8 mouse cellular contexts compared by ENCODE assay signal in genomic region chr10:60304854-60305628, GRCm38 (mm10). TPM values are rescaled to one million over a fixed set of nuclear protein-coding genes. Genes with fewer than 3 reads are reported as not detected.
DNase-seq lines count a peak whose midpoint lies in the region; ATAC-seq and TF ChIP-seq lines count a peak whose summit lies in the region.

No protein-coding gene starts in this region.

- WGBS in limb, embryonic 13.5 days = 64% methylated on average over 15 of the region's 15 CpGs
- WGBS in midbrain, embryonic 16.5 days = 64% methylated on average over 15 of the region's 15 CpGs
- 68% methylated on average over 15 of the region's 15 CpGs for WGBS in spleen, adult 2 months

- no peak overlapping the region for H3K4me2 ChIP-seq in limb, embryonic 13.5 days (replicated peaks)
- no peak overlapping the region for H3K4me2 ChIP-seq in midbrain, embryonic 16.5 days (ENCODE audit: low read length)

- H3K4me3 ChIP-seq in cortical plate, adult 2 months (ENCODE audit: insufficient read depth, low read length) = no peak overlapping the region
- no peak overlapping the region for H3K4me3 ChIP-seq in limb, embryonic 13.5 days
- H3K4me3 ChIP-seq in midbrain, embryonic 16.5 days (ENCODE audit: low read depth, low read length) = no peak overlapping the region
- H3K4me3 ChIP-seq in spleen, adult 2 months (ENCODE audit: extremely low read depth, insufficient read depth, insufficient read length) = no peak overlapping the region

- H3K27me3 ChIP-seq in limb, embryonic 13.5 days = no peaks in the 10 kb centered on the region
- H3K27me3 ChIP-seq in midbrain, embryonic 16.5 days (ENCODE audit: control insufficient read depth, insufficient read depth, low read depth, low read length) = no peaks in the 10 kb centered on the region
- H3K27me3 ChIP-seq in spleen, adult 2 months (ENCODE audit: control insufficient read depth, insufficient read depth, low read length) = no peaks in the 10 kb centered on the region

- peak; percentile 88 for TF ChIP-seq CTCF in cortical plate, adult 2 months (IDR thresholded peaks at IDR 0.05; ENCODE audit: extremely low read depth, insufficient read depth, low read length)
- TF ChIP-seq CTCF in spleen, adult 2 months (IDR thresholded peaks at IDR 0.05; ENCODE audit: extremely low read depth, insufficient read depth, insufficient read length, insufficient replicate concordance) = peak; percentile 77; the same call in 1 of the 2 replicates

- peaks cover 36% of the 10 kb centered on the region for H3K36me3 ChIP-seq in limb, embryonic 13.5 days
- H3K36me3 ChIP-seq in midbrain, embryonic 16.5 days (ENCODE audit: control insufficient read depth, insufficient read depth, low read length) = peaks cover 15% of the 10 kb centered on the region
- peaks cover 26% of the 10 kb centered on the region for H3K36me3 ChIP-seq in spleen, adult 2 months (ENCODE audit: control insufficient read depth, insufficient read depth, low read length)

- ATAC-seq in inflammation-experienced regulatory T-cells, adult 6 months = peak; percentile 77
- ATAC-seq in limb, embryonic 13.5 days (ENCODE audit: low FRiP score, low read depth) = peak; percentile 83
- ATAC-seq in midbrain, embryonic 16.5 days = peak; percentile 84

- H3K27ac ChIP-seq in cortical plate, adult 2 months (ENCODE audit: insufficient read depth, low read length) = no peak overlapping the region
- no peak overlapping the region for H3K27ac ChIP-seq in limb, embryonic 13.5 days
- no peak overlapping the region for H3K27ac ChIP-seq in midbrain, embryonic 16.5 days (ENCODE audit: low read length)
- no peak overlapping the region for H3K27ac ChIP-seq in spleen, adult 2 months (ENCODE audit: insufficient read depth, low read length)

- no peak for TF ChIP-seq POLR2A in cortical plate, adult 2 months (IDR thresholded peaks at IDR 0.05; ENCODE audit: extremely low read depth, insufficient read depth, low read length)
- no peak for TF ChIP-seq POLR2A in spleen, adult 2 months (IDR thresholded peaks at IDR 0.05; ENCODE audit: low read depth, low read length)

- no peaks in the 10 kb centered on the region for H3K9me3 ChIP-seq in limb, embryonic 13.5 days
- H3K9me3 ChIP-seq in midbrain, embryonic 16.5 days (replicated peaks; ENCODE audit: control insufficient read depth, low read length, poor library complexity, severe bottlenecking) = no peaks in the 10 kb centered on the region

- no peak overlapping the region for H3K9ac ChIP-seq in limb, embryonic 13.5 days
- H3K9ac ChIP-seq in midbrain, embryonic 16.5 days (ENCODE audit: low read depth, low read length) = no peak overlapping the region

- no peaks in the 10 kb centered on the region for H3K4me1 ChIP-seq in cortical plate, adult 2 months (ENCODE audit: control insufficient read depth, insufficient read depth, low read length)
- H3K4me1 ChIP-seq in limb, embryonic 13.5 days = no peaks in the 10 kb centered on the region
- no peaks in the 10 kb centered on the region for H3K4me1 ChIP-seq in midbrain, embryonic 16.5 days (ENCODE audit: control insufficient read depth, insufficient read depth, low read length)
- no peaks in the 10 kb centered on the region for H3K4me1 ChIP-seq in spleen, adult 2 months (ENCODE audit: control insufficient read depth, insufficient read depth, insufficient read length)

- intact Hi-C loops in gastrocnemius, postnatal 14 days (cut with DNase I; ENCODE audit: low total_unique reads) = loop anchor here (5.0 to 10.0 kb wide), 2 partner anchors 392 to 450 kb away; partner anchors contain the start of genes Cdh23 and Slc29a3

- DNase-seq in urinary bladder, postnatal 25 days (ENCODE audit: low spot score) = peak; percentile 61
- no peak for DNase-seq in urinary bladder, adult 2 months (ENCODE audit: low spot score)
- DNase-seq in gastrocnemius, postnatal 14 days = peak; percentile 69
- peak; percentile 56 to 64 for DNase-seq in spleen, adult 2 months (ENCODE audit: low read depth in 1 of 2, low spot score in 2 of 2)

RNA-seq across cellular contexts. Expression of gene Psap, which starts 27.6 kb away (rescaled TPM):
- 1,531 and 1,599 TPM in 2 replicates for polyA plus RNA-seq in urinary bladder, adult 2 months (2012; rRNA removed)
- 1,890 and 1,956 TPM in 2 replicates for polyA plus RNA-seq in cortical plate, adult 2 months (2012; rRNA removed)
- 100 to 1,000 TPM; 419 to 467 TPM for total RNA-seq in gastrocnemius, postnatal 14 days (2021)
- 100 to 1,000 TPM in 2 of 3 experiments, 10 to 100 TPM in 1; 79.4 to 218 (median 211) TPM for polyA plus RNA-seq in inflammation-experienced regulatory T-cells, adult 6 months (2017; shearing (Covaris generic))
- 103 and 104 TPM in 2 replicates for polyA plus RNA-seq in limb, embryonic 13.5 days (2015; fragmentation: Nextera tagmentation; extraction: Ambion mirVana)
- 204 and 235 TPM in 2 replicates for polyA plus RNA-seq in midbrain, embryonic 16.5 days (2015; fragmentation: Nextera tagmentation; extraction: Ambion mirVana)
- polyA plus RNA-seq in spleen, adult 2 months (2012; rRNA removed) = 1,338 and 1,442 TPM in 2 replicates

RNA-seq across cellular contexts. Expression of gene Vsir, which starts 41.6 kb away (rescaled TPM):
- polyA plus RNA-seq in urinary bladder, adult 2 months (2012; rRNA removed) = 32.9 and 42.9 TPM in 2 replicates
- polyA plus RNA-seq in cortical plate, adult 2 months (2012; rRNA removed) = 37.6 and 41.4 TPM in 2 replicates
- total RNA-seq in gastrocnemius, postnatal 14 days (2021) = 10 to 100 TPM; 12.9 to 14.7 TPM
- polyA plus RNA-seq in inflammation-experienced regulatory T-cells, adult 6 months (2017; shearing (Covaris generic)) = 100 to 1,000 TPM; 181 to 200 (median 196) TPM
- 1.9 and 2.0 TPM in 2 replicates for polyA plus RNA-seq in limb, embryonic 13.5 days (2015; fragmentation: Nextera tagmentation; extraction: Ambion mirVana)
- 1.5 and 1.8 TPM in 2 replicates for polyA plus RNA-seq in midbrain, embryonic 16.5 days (2015; fragmentation: Nextera tagmentation; extraction: Ambion mirVana)
- polyA plus RNA-seq in spleen, adult 2 months (2012; rRNA removed) = 155 TPM in 2 replicates

Comparison
In these comparisons a context has a peak if more than half of its experiments do, and no peak if none do; other contexts are left out.
1. RNA of gene Vsir, which starts 41.6 kb away (polyA plus RNA-seq): 181 to 200 TPM in inflammation-experienced regulatory T-cells, adult 6 months, 155 TPM in spleen, adult 2 months, 37.6 to 41.4 TPM in cortical plate, adult 2 months and 32.9 to 42.9 TPM in urinary bladder, adult 2 months; 1.9 to 2.0 TPM in limb, embryonic 13.5 days and 1.5 to 1.8 TPM in midbrain, embryonic 16.5 days; every median in the first group is over 10 times any median in the second.
2. Peak in every context shown above with its lines, with median percentiles within 50 percentile points of each other: ATAC-seq.